Mouse (Mus musculus) retina, embryonic 14.5 days (tissue): ENCODE data around the gene Hist1h1e.

Source experiments
- DNase-seq: peaks from one replicate; pipeline ENCODE4 v3.0.0-alpha.2; 2015; ENCODE audit warnings: low spot score

Hist1h1e gene

DNA sequence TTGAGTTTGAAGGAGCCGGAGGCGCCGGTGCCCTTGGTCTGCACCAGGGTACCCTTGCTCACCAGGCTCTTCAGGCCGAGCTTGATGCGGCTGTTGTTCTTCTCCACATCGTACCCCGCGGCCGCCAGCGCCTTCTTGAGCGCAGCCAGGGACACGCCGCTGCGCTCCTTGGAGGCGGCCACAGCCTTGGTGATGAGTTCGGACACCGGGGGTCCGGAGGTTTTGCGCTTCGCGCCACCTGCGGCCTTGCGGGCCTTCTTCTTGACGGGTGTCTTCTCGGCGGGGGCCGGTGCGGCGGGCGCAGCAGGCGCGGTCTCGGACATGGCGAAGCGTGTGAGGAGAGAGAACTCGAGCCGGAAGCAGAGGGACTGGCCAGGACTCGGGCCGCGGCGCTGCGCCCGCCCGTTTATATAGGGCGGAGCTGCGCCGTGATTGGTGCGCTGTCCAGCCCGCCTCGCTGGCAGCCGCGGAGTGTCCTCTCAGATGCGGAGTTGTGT is at the start of gene Hist1h1e:
TSS of gene Hist1h1e (minus strand) at position 384 of the 497 bp plus-strand sequence.
- peak; percentile 95 for DNase-seq

DNA sequence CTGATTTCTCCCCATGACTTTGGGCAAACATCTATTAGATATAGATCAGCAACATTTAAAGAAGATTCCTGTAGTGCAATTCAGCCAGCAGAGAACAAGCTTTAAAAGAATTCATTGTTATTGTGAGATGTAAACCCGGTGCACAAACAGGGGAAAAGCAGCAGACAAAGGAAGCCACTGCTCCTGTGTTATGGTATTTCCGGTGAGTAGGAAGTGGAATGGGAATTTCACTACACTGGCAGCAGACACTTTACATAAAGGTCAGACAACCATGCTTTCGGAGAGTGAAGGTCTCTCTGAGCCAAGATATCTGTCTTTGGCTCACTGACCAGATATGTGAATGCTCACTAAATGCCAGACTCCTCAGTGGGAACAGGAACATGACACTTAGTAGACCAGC is 40.2 kb upstream of the Hist1h1e start:
- DNase-seq: no peak

DNA sequence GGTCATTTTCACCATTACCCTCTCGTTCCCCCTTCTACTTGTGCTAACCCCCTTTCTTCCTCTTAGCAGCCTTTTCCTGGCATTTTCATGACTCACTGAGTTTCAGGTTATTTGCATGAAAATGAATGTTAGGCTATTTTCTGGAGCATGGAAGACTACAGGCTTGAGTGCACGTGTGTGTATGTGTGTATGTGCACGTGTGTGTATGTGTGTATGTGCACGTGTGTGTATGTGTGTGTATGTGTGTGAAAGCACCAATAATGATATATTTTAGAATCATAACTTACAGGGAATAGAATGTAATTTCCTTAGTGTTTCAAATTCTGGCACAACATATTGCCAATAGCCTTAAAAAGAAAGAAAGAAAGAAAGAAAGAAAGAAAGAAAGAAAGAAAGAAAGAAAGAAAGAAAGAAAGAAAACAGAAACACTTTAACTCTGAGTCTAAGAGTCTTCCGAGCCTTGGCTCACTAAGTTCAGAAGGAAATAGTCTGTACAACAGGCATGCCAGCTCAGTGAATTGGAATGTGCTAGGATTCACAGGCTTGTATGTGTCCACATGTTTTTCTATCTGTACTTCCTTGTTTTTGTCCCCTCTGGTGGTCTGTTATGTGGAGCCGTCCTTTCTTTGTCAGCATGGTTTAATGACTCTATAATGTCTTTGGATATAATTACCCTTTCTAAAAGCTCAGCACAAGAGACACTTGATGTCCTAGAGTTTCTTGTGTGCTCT is 37.4 kb upstream of the Hist1h1e start:
- DNase-seq: no peak

DNA sequence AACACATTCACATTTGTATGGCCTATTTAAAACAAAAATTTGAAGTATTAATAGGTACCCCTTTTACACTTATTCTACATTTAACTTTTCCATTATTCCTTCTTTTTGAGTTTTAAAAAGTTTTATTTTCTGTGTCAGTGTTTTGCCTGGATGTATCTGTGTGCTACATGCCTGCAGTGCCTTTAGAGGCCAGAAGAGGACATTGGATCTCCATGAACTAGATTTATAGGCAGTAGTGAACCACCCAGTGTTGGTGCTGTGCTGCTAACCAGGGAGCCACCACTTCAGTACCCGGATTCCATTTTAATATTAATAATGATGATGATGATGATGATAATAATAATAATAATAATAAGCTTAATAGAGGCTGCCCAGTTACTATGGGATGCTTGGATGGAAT is 8.3 kb upstream of the Hist1h1e start:
- no peak for DNase-seq

DNA sequence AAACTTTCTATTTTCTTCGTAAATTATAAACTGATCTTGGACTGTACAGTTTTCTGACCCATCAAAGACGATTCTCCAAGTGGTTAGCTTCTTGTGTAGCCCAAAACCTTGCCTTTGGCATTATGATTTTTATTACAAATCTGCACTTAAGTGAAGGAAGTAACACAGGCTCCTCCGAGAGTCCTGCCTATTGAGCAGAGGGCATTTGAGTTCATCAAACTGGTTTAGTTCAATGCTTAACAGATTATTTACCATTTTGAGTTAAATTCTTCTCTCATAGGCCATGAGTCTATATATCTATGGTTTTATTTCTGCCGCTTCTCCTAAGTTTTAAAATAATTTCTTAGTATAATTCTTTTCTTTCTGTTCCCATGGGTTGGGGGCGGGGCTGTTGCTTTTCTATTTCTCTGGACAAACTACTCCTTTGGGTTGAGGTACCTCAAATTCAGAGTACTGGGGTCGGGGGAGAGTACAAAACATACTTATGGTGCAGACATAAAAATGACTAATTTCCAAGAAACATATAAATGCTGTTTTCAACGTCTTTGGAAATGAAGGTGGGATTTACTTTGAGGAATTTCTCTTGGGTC is 598 bp upstream of the Hist1h1e start:
- peak; percentile 48 for DNase-seq

DNA sequence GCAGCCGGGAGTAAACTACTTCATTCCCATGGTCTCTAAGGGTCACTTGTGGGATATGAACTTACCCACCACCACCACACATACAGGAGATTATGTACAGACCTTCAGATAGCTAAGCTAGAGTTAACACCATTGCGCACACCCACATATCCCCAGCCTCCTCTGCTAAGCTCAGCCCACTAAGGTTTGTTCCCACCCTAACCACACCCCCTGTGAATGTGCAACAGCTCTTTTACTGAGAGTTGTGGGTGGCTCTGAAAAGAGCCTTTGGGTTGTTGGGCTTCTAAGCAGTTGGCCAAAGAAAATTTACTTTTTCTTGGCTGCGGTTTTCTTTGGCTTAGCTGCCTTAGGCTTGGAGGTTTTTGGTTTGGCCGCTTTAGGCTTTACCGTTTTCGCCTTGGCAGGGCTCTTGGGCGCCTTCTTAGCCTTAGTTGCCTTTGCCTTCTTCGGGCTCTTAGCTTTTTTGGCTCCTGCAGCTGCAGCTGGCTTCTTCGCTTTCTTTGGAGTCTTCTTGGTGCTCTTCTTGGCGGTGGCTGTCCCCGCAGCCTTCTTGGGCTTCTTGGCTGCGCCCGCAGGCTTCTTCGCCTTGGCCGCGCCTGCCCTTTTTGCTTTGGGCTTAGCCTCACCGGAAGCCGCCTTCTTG is 705 bp downstream of the Hist1h1e start:
- DNase-seq: peak; percentile 77

DNA sequence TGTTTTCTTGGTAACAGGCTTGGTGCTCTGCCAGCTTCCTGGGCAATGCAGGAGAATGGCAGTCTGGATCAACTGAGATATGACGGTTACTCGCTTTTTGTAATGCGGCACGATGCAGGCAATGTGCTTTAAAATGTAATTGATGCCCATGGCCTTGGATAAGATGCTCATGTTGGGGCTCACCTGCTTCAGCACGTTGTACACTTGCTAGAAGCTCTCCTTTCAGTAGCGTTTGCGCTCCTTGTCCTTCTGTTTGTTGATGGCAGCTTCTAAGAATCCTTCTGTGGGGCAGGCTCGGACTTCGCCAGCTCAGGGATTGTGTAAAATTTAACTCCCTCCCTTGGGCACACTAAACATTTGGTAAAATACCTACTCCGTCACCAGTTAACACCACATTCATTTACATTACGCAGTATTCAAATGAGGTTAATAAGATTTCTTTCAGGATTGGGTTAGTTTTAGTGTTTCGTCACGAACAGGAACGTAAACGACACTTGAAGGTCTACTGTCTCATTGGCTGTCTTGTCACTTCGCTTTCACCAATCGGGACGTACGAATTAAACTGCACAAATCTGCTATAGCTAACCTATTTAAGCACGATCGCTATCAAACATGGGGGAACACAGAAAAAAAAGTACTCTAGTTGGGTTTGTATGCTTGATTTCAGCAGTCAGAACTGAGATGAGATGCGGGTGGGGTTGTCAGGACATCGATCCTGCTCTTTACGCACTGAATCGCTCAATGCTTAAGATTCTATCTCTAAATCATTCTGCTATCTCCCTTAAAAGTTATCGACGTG is 1.4 kb downstream of the Hist1h1e start, which contains the start of gene Hist1h2be:
TSS of gene Hist1h2be (minus strand) at position 392 of the 799 bp plus-strand sequence.
- DNase-seq: peak; percentile 84

DNA sequence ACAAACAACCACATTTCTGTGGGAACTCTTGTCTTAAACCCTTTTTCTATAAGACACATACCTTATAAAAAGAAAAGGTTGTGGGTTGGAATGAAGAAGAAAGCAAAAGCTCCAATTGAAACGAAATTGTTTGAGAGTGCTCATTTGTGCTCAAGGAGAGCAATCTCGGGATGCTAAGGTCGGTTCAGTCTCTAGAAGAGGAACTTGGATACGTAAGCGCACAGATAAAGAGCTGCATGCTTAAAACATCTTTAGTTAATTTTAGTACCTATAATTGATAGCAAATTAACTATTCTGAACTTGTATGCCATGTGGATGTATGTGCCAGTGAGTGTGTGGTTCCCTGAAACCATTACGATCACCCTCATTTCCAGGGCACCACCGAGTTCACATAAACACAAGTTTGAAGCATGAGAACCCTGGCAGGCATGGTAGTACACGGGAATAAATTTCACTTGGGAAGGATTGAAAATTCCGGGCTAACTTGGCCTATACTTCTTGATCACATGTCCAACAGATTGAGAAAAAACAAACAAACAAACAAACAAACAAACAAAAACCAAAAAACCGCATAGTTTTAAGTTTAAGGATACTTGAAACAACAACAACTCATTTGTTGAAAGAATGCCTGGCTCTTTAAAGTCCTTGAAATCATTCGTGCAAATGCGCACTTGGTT is 2.2 kb downstream of the Hist1h1e start:
- no peak for DNase-seq

DNA sequence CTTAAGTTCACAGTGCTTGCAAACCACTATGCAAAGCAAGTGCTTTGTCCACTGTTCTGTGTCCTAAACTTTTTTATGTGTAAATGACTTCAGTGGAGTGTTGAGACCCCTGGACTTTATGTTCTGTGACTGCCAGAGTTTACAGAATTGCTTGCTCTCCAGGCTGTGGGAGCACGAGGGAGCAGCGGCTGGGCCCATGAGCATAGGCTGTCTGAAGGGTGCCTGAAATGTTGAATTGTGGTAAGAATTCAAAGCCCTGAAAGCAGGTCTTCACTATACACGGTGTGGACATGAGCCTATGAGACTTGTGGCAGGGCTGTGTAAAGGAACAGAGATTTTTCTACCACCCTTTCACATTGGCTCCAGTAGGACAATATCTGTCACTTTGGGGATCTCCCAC is 10.7 kb downstream of the Hist1h1e start:
- DNase-seq: no peak

DNA sequence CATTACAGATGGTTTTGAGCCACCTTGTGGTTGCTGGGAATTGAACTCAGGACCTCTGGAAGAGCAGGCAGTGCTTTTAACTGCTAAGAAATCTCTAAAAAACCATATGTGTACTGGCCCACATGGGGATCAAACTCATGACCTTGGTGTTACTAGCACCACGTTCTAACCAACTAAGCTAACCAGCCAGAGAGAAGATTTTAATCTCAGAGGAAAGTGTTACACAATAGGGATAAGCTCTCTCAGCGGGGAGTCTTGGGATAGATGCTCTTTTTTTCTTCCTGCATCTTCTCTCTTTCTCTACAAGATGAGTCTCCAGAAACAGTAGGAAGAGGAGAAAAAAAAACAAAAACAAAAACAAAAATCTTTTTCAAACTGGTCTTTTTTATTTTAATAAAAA is 12.0 kb downstream of the Hist1h1e start:
- DNase-seq: no peak

DNA sequence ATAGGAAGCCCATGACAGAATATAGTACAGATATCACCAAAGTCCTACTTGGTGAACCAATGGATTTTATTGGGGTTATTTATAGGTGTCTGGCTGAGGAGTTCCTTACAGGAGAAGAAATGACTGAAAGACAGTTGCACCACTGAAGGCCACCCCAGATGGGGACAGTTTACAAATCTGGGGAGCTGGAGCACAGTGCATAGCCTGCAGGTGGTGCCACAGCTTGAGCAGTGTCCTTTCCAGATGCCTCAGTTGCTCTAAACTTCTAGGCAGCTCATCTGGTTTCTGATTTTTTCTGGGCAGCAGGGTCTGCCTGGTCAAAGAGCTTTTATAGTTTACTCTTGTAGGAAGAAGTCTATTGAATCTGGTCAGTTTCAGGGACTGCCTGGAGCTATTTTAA is 12.5 kb downstream of the Hist1h1e start:
- no peak for DNase-seq

DNA sequence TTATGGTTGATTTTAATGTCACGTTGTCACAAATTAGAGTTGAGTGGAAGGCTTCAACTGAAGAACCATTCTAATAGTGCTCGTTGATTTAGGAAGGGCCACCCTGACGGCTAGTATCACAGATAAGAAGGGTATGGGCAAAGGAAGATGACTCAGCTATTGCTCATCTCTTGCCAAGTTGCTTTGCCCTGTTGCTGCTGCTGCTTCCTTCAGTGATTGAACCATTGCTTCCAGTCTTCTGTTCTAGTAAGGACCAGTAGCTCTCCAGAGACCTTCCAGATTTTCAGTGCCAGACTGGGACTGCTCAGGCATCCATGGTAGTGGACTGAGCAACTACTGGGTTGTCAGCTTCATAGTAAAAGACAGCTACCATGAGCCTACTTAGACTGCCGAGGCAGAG is 13.1 kb downstream of the Hist1h1e start:
- no peak for DNase-seq

DNA sequence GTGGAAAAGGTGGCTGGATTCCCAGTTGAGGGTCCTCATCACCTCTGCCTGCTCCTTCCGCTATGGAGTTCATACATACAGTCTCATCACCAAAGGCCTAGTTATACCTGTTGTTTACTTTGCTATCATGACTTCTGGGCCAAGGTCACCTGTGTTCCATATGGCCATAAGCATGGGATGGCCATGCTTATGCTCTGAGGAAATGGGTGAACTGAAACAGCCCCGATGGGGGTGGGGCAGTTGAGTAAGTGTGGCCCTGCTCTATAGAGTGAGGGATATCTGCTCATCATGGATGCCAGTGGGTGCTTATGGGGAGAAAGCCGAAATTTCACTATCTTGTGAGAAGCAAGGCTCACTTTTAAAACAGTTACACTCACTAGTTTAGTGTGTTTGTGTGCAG is 17.3 kb downstream of the Hist1h1e start:
- no peak for DNase-seq

DNA sequence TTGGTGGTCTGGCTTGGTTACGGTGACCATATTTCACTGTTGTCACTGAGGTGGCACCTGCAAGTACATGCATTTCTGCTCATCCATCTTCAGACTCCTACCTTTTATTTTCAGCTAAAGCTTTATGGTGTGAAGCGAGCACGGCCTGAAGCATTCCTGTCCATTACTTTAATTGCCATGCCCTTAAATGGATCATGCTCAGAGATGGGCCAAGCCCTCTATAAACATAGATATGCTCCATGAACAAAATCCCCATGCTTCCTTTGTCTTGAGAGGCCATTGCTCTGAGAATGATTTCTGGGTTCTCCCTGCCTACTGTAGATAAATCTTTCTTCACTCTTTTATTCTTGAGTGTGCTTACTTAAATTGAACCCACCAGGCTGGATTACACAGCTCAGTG is 17.9 kb downstream of the Hist1h1e start:
- no peak for DNase-seq

DNA sequence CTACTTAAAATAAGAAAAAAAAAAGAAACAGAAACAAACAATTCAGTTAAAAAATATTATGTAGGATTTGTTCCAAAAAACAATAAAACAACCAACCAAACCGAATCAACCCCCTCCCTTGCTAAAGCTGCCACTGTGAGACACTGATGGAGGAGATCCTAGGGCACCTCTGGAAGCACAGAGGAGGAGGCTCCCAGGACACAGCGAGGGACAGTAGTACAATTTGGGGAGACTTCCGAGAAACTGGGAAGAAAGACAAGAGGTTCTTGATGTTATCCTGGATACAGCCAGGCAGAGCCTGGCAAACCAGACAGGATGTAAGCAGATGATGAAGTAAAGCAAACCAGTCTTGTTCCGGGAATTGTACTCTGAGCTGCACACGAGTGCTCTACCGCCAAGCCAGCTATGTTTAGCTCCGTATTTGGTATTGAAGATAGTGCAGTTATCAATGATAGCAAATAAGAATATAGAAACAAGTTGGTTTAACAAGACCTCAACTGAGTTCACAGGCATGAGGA is 19.1 kb downstream of the Hist1h1e start:
- no peak for DNase-seq

DNA sequence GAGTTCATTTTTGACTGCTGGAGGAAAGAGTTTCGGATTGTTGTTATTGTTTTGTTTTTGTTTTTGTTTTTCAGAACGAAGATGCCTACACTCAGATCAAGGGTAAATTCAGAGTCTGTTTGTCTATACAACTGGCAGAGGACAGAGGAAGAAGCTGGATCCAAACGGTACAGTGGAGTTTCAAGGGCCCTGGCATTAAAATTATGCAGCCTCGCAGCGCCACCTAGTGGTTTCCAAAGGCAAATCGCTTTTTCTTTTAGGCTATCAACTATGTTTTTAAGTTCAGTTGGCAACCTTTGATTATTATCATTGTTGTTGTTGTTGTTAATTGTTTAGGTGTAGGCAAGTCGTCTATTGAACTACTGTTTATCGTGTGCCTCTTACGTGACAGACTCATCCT is 24.4 kb downstream of the Hist1h1e start:
- peak; percentile 91 for DNase-seq

DNA sequence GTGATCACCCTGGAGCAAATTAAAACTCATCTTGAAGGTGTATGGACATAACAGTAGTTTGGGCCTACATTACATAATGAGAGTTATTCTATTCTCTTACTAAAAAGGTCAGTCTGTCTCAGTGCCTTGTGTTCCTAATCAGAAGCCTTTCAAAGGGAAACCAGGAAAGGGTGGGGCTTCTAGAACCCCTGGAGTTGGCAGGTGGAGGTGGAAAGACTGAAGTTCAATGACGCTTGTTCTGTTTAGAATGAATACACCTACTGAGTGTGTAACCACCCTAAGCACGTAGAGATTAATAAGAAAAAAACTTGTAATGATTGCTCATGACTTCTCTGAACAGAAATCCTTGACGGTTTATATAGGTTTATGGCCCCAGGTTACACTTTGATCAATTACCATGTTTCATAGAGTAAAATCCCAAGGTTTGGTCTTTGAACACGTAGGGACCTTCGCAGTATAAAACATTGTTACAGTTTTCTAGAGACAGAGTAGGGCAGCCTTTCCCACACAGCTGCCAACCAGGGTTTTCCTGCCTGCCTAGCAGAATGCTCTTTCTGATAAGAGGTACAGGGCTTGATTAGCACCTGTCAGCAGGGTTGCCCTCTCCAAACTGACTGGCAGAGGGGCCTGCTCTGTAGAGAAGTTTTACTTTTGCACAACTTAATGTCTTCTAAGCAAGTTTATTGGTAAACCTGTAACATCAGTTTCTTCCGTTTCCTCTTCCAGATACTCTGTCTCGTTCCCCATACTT is 26.6 kb downstream of the Hist1h1e start:
- DNase-seq: no peak

DNA sequence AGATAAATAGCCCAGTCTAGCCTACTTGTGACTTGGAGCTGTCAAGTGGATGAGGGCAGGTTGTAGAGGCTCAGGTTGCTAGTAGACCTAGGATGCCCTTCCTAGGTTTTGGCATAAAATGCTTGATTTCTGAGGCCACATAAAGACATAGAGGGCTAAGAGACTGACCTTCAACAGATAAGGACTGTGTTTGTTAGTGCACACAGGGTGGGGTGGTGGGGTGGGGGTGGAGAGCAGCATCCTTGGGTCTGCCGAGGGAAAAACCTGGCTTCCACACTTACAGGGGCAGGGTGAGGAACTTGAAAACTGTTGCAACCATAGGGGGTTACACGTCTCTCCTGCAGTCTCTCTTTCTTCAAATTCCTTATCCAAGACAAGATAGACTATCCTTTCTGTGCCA is 27.2 kb downstream of the Hist1h1e start:
- DNase-seq: no peak

DNA sequence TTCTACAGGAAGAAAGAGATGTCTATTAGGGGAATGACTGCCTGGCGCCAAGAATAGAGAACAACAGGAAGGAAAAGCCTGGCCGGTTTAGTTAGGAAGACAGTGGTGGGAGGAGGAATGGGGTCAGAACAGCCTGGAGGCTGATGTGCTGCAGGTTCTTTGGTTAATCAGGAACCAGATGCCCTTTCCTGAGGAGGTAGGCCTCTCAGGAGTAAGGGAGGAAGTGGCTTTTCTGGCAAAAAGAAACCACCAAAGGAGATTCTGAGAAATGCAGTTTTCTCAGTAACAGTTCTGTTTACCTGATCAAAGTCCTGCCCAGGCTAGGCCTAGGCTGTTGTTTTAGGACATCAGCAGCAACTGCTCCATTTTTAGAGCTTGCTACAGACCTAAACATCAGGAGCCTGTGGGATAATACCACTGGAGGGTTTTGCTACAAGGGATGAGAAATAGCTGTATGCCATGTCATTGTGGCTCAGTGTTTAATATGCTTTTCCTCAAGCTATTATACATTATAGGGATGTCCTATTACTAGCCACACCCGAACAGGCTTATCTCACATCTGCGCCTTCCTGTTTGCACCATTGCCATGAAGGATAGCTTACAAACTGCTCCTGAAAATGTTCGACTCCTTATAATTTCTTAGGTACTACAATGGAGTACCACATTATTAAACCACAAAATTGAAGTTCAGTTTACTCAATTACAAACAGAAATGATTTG is 29.1 kb downstream of the Hist1h1e start:
- DNase-seq: no peak

DNA sequence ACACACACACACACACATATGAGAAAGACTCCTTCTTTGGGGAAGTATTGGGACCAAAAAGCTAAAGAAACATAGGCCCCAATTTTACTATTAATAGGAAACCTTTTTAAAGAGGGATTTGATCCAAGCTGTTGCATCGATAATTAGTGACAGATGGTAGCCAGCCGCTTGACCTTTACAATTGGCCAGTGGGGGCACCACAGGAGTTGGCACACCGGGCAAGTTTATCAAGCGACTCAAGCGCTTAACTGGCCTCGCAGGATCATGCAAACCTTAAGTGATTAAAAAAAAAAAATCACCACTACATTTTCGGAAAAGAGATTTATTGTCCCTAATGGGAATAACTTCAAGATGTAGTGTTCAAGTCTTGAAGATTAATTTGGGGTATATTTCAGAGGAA is 29.7 kb downstream of the Hist1h1e start:
- DNase-seq: no peak
